ENCODE assay signal across 27 mouse cellular contexts in genomic region chr6:8506631-8507030, GRCm38 (mm10). TPM values are rescaled to one million over a fixed set of nuclear protein-coding genes. Genes with fewer than 3 reads are reported as not detected.
DNase-seq lines count a peak whose midpoint lies in the region; ATAC-seq and TF ChIP-seq lines count a peak whose summit lies in the region.
"Had no signal": no experiment of that assay in that cellular context is flagged by ENCODE, and none has a peak within 500 bp of the region (broad histone marks: within the 10 kb centered on the region; RNA-seq: fewer than 3 reads in every experiment).

No protein-coding gene starts in this region.

- H3K4me3 ChIP-seq in kidney, adult 2 months (ENCODE audit: insufficient read depth, low read depth, low read length) = no peak overlapping the region
- no peak overlapping the region for H3K4me3 ChIP-seq in spleen, adult 2 months (ENCODE audit: extremely low read depth, insufficient read depth, insufficient read length)
- H3K4me3 ChIP-seq in intestine, postnatal 0 days (ENCODE audit: low read depth, low read length) = no peak overlapping the region
- H3K4me3 ChIP-seq: forebrain, embryonic 10.5 days; forebrain, embryonic 13.5 days; gastrocnemius, adult 2 months; heart, embryonic 12.5 days; heart, embryonic 15.5 days; hindbrain, embryonic 10.5 days; hindbrain, embryonic 13.5 days had no signal

- peaks cover 3% of the 10 kb centered on the region; the same call in 1 of the 2 replicates for H3K4me1 ChIP-seq in kidney, adult 2 months (ENCODE audit: control insufficient read depth, insufficient read depth, low read length)
- H3K4me1 ChIP-seq in spleen, adult 2 months (ENCODE audit: control insufficient read depth, insufficient read depth, insufficient read length) = peaks cover 14% of the 10 kb centered on the region
- peaks cover 3% of the 10 kb centered on the region; the same call in 1 of the 2 replicates for H3K4me1 ChIP-seq in intestine, postnatal 0 days (replicated peaks; ENCODE audit: control insufficient read depth, insufficient read depth, low read length)

- H3K9ac ChIP-seq in intestine, postnatal 0 days (ENCODE audit: low read depth, low read length) = no peak overlapping the region
- H3K9ac ChIP-seq: forebrain, embryonic 13.5 days; heart, embryonic 12.5 days; heart, embryonic 15.5 days; hindbrain, embryonic 13.5 days had no signal

- peak; percentile 66 for ATAC-seq in intestine, postnatal 0 days
- ATAC-seq in megakaryocyte-erythroid progenitor cell, adult 5-6 weeks (replicated peaks; ENCODE audit: low FRiP score, low TSS enrichment, poor library complexity, severe bottlenecking) = no peak
- ATAC-seq: forebrain, embryonic 13.5 days; forebrain, embryonic 16.5 days; hindbrain, embryonic 16.5 days had no signal

- H3K27me3 ChIP-seq in kidney, adult 2 months (replicated peaks; ENCODE audit: control insufficient read depth, insufficient read depth, low read length) = no peaks in the 10 kb centered on the region
- no peaks in the 10 kb centered on the region for H3K27me3 ChIP-seq in spleen, adult 2 months (ENCODE audit: control insufficient read depth, insufficient read depth, low read length)
- H3K27me3 ChIP-seq in intestine, postnatal 0 days (replicated peaks; ENCODE audit: control insufficient read depth, insufficient read depth, low read length) = no peaks in the 10 kb centered on the region
- H3K27me3 ChIP-seq: forebrain, embryonic 13.5 days; heart, embryonic 12.5 days; heart, embryonic 15.5 days; hindbrain, embryonic 13.5 days had no signal

- no peak for TF ChIP-seq POLR2A in kidney, adult 2 months (IDR thresholded peaks at IDR 0.05; ENCODE audit: low read depth, low read length)
- no peak for TF ChIP-seq POLR2A in spleen, adult 2 months (IDR thresholded peaks at IDR 0.05; ENCODE audit: low read depth, low read length)

- H3K27ac ChIP-seq in kidney, adult 2 months (ENCODE audit: insufficient read depth, low read depth, low read length) = no peak overlapping the region
- peak overlapping the region; percentile 53; the same call in 1 of the 2 replicates for H3K27ac ChIP-seq in spleen, adult 2 months (ENCODE audit: insufficient read depth, low read length)
- H3K27ac ChIP-seq in intestine, postnatal 0 days (ENCODE audit: low read depth, low read length) = no peak overlapping the region
- H3K27ac ChIP-seq: forebrain, embryonic 10.5 days; forebrain, embryonic 13.5 days; gastrocnemius, adult 2 months; heart, embryonic 15.5 days; hindbrain, embryonic 10.5 days; hindbrain, embryonic 13.5 days had no signal

- TF ChIP-seq CTCF in kidney, adult 2 months (conservative IDR thresholded peaks at IDR 0.05; ENCODE audit: insufficient read depth, insufficient read length, low read depth, low read length) = no peak
- TF ChIP-seq CTCF in spleen, adult 2 months (IDR thresholded peaks at IDR 0.05; ENCODE audit: extremely low read depth, insufficient read depth, insufficient read length, insufficient replicate concordance) = no peak
- TF ChIP-seq CTCF in intestine, postnatal 0 days (IDR thresholded peaks at IDR 0.05; ENCODE audit: low read depth) = no peak

- DNase-seq in kidney, adult 2 months = peak; percentile 66
- DNase-seq in kidney, adult 11 months = no peak
- DNase-seq in spleen, adult 2 months (ENCODE audit: low read depth in 1 of 2, low spot score in 2 of 2) = no peak
- DNase-seq in spleen, postnatal 4 days (ENCODE audit: low spot score in 2 of 2) = no peak
- no peak for DNase-seq in layer of hippocampus, adult 9-11 months
- no peak for DNase-seq in adrenal gland, adult 8-10 months
- DNase-seq: adrenal gland, postnatal 10 days; adrenal gland, postnatal 36 days; B cell, adult 2 months; cerebellum, adult 18-20 months; cerebellum, adult 9-10 months; cerebellum, postnatal 14 days; gastrocnemius, adult 2 months; gastrocnemius, postnatal 25 days; heart, adult 18-20 months; heart, postnatal 10 days; heart, postnatal 36 days had no signal

- H3K36me3 ChIP-seq in kidney, adult 2 months (ENCODE audit: control insufficient read depth, insufficient read depth, low read length) = no peaks in the 10 kb centered on the region
- H3K36me3 ChIP-seq in spleen, adult 2 months (ENCODE audit: control insufficient read depth, insufficient read depth, low read length) = no peaks in the 10 kb centered on the region
- no peaks in the 10 kb centered on the region for H3K36me3 ChIP-seq in intestine, postnatal 0 days (ENCODE audit: control insufficient read depth, insufficient read depth)
- H3K36me3 ChIP-seq: forebrain, embryonic 10.5 days; heart, embryonic 12.5 days; heart, embryonic 15.5 days; hindbrain, embryonic 10.5 days; hindbrain, embryonic 13.5 days had no signal

- no peaks in the 10 kb centered on the region for H3K9me3 ChIP-seq in intestine, postnatal 0 days (ENCODE audit: control insufficient read depth)
- H3K9me3 ChIP-seq: forebrain, embryonic 10.5 days; forebrain, embryonic 13.5 days; heart, embryonic 12.5 days; heart, embryonic 15.5 days; hindbrain, embryonic 10.5 days; hindbrain, embryonic 13.5 days had no signal

- H3K4me2 ChIP-seq in intestine, postnatal 0 days (replicated peaks; ENCODE audit: low read depth) = no peak overlapping the region
- H3K4me2 ChIP-seq: forebrain, embryonic 13.5 days; heart, embryonic 12.5 days; heart, embryonic 15.5 days; hindbrain, embryonic 13.5 days had no signal

RNA-seq across cellular contexts. Expression of gene Glcci1, which starts 2.8 kb away (rescaled TPM):
- polyA plus RNA-seq in kidney, adult 2 months (2012; rRNA removed) = 3.6 and 4.0 TPM in 2 replicates
- polyA plus RNA-seq in spleen, adult 2 months (2012; rRNA removed) = 11.2 and 14.0 TPM in 2 replicates
- polyA plus RNA-seq in intestine, postnatal 0 days (2015; fragmentation: Nextera tagmentation; extraction: Ambion mirVana) = 3.8 and 3.9 TPM in 2 replicates
- 10 to 100 TPM; 29.1 to 32.4 (median 30.7) TPM for total RNA-seq in adrenal gland, adult 8-10 months (2022)
- 11.0 and 16.9 TPM in 2 replicates for total RNA-seq in megakaryocyte-erythroid progenitor cell, adult 5-6 weeks (2014; fragmentation: Nextera tagmentation)
- 3.0 and 7.0 TPM in 2 replicates for total RNA-seq in megakaryocyte-erythroid progenitor cell, adult 5-6 weeks (2017)
